Mouse (Mus musculus) intestine, postnatal 0 days (tissue): Measurements from ENCODE around the gene E330009J07Rik. TPM values are rescaled to one million over a fixed set of nuclear protein-coding genes. Genes with fewer than 3 reads are reported as not detected.

Experiments
- ATAC-seq: fragments of 200-750 bp; cut with Nextera tagmentation; 2 replicates; pipeline ENCODE4 v1.8.0; 2017; ENCODE audit warnings: mild to moderate bottlenecking, moderate TSS enrichment, moderate library complexity
- H3K27ac ChIP-seq: fragments of 300-500 bp; sonication (generic); 2 replicates; pipeline ENCODE4 v1.5.1; 2014; ENCODE audit warnings: mild to moderate bottlenecking, low read depth, low read length, moderate library complexity
- H3K27me3 ChIP-seq: fragments of 300-500 bp; sonication (generic); replicated peaks from 2 replicates; pipeline ENCODE4 v1.6.1; 2014; ENCODE audit warnings: low read length, mixed read lengths; ENCODE audit not compliant: control insufficient read depth, insufficient read depth
- H3K36me3 ChIP-seq: fragments of 300-500 bp; sonication (generic); 2 replicates; pipeline ENCODE4 v1.6.1; 2014; ENCODE audit warnings: mild to moderate bottlenecking, moderate library complexity; ENCODE audit not compliant: control insufficient read depth, insufficient read depth
- H3K4me1 ChIP-seq: fragments of 300-500 bp; sonication (generic); replicated peaks from 2 replicates; pipeline ENCODE4 v1.6.1; 2014; ENCODE audit warnings: antibody characterized with exemption, low read length, mixed read lengths; ENCODE audit not compliant: control insufficient read depth, insufficient read depth
- H3K4me2 ChIP-seq: fragments of 300-500 bp; sonication (generic); replicated peaks from 2 replicates; pipeline ENCODE4 v1.6.1; 2014; ENCODE audit warnings: low read depth, mild to moderate bottlenecking, moderate library complexity
- H3K4me3 ChIP-seq: fragments of 300-500 bp; sonication (generic); 2 replicates; pipeline ENCODE4 v1.5.1; 2014; ENCODE audit warnings: low read depth, low read length
- H3K9ac ChIP-seq: fragments of 300-500 bp; sonication (generic); 2 replicates; pipeline ENCODE4 v1.6.1; 2014; ENCODE audit warnings: mild to moderate bottlenecking, low read depth, low read length
- H3K9me3 ChIP-seq: fragments of 300-500 bp; sonication (generic); 2 replicates; pipeline ENCODE4 v1.6.1; 2016; ENCODE audit warnings: mixed run types; ENCODE audit not compliant: control insufficient read depth
- CTCF ChIP-seq: sonication (generic); IDR thresholded peaks from 2 replicates; pipeline ENCODE4 v1.5.1; 2016; ENCODE audit warnings: low read depth, mild to moderate bottlenecking, control low read depth, antibody characterized with exemption, moderate library complexity
- WGBS: fragments of 180-500 bp; shearing (Covaris S2); extraction: QIAGEN DNeasy Blood & Tissue Kit; methylation state at CpG from one replicate; pipeline ENCODE4 v1.1.7; 2014; 5-methylcytosine and 5-hydroxymethylcytosine counted together
- polyA plus RNA-seq: library from polyadenylated mRNA; unstranded; fragments of >200 nt; fragmentation: Nextera tagmentation; extraction: Ambion mirVana; gene quantifications from 2 replicates; pipeline ENCODE4 v1.2.1, GENCODE M21; 2015

E330009J07Rik gene
- polyA plus RNA-seq, 1 experiment from 2014 or later = 4.4 TPM

DNA sequence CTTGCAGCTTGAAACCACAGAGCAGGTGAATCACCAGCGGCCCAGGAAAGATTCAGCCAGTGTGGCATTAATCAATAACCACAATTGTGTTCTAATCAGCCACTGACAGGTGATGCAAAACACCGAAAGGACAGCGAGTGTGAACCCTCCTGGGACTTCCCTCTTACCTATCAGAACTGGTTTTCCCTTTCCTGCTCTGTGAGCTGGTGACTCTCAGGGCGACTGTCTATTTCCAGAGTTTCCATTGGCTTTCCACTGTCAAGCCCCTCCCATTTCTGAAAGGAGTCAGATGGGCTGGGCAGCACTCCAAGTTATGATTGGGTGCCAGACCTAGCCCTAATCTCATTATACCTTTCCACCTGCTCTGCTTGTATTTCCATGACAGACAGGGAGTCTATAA is 4.6 kb downstream of the E330009J07Rik start:
- no peaks in the 10 kb centered on the region for H3K27me3 ChIP-seq
- H3K9ac ChIP-seq = no peak overlapping the region
- no peaks in the 10 kb centered on the region for H3K9me3 ChIP-seq
- ATAC-seq = peak; percentile 91
- 0 out of 2 replicates have a peak, but pooled peaks cover 2% of the 10 kb centered on the region for H3K4me1 ChIP-seq
- H3K4me2 ChIP-seq = peak overlapping the region; percentile 50
- WGBS = 34% methylated on average over 4 of the region's 4 CpGs
- H3K27ac ChIP-seq = no peak overlapping the region
- no peak for TF ChIP-seq CTCF
- no peaks in the 10 kb centered on the region for H3K36me3 ChIP-seq
- H3K4me3 ChIP-seq = no peak overlapping the region

DNA sequence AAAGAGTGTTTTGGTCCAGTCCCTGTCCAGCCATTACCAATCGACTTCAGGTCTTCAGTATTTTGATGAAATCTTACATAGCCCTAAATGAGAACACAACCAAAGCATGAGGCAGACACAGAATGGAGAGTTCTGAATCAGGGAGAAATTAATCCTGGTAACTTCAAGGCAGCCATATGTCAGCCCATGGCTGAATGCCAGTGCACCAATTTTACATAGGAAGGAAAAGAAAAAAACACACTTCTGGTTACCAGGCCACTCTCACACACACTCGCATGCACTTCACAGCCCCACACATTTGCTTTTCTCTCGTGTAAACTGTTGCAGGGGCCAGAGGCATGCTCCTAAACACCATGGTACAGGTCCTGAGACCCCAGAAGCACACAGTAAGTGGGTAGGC is 5.1 kb downstream of the E330009J07Rik start:
- no peak for ATAC-seq

DNA sequence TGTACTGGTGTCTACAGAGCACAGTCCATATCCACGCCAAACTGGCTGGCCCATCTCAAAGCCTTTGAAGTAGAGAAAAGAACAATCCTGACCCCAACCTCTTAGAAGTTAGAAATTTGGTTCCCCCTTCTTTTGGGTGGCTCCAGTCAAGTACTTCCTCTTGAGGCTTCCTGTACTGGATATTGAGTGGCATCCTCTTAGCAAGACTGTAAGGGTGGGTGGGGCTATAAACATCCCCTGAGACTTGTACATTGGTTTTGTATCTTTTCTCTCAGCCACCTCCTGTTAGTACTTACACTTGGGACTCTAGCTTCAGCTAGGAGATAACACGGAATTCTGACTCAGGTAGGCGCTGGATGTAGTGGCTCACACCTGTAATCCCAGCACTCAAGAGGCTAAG is 5.7 kb downstream of the E330009J07Rik start:
- Histone ChIP-seq H3K27ac (no peak overlapping the region), H3K27me3 (no peaks in the 10 kb centered on the region), H3K9ac (no peak overlapping the region), H3K9me3 (no peaks in the 10 kb centered on the region), H3K4me1 (0 out of 2 replicates have a peak, but pooled peaks cover 2% of the 10 kb centered on the region), H3K36me3 (no peaks in the 10 kb centered on the region), H3K4me3 (no peak overlapping the region), H3K4me2 (no peak overlapping the region)
- no peak for ATAC-seq
- 92% methylated on average over 3 of the region's 3 CpGs for WGBS
- TF ChIP-seq CTCF = no peak

More for the DNA sequence above, 5.1 kb downstream of the E330009J07Rik start:
- Histone ChIP-seq H3K4me3 (no peak overlapping the region), H3K9ac (no peak overlapping the region), H3K9me3 (no peaks in the 10 kb centered on the region), H3K27ac (no peak overlapping the region), H3K4me1 (0 out of 2 replicates have a peak, but pooled peaks cover 2% of the 10 kb centered on the region), H3K36me3 (no peaks in the 10 kb centered on the region), H3K27me3 (no peaks in the 10 kb centered on the region), H3K4me2 (peak overlapping the region; percentile 50)
- TF ChIP-seq CTCF = no peak
- 62% methylated on average over 3 of the region's 3 CpGs for WGBS

DNA sequence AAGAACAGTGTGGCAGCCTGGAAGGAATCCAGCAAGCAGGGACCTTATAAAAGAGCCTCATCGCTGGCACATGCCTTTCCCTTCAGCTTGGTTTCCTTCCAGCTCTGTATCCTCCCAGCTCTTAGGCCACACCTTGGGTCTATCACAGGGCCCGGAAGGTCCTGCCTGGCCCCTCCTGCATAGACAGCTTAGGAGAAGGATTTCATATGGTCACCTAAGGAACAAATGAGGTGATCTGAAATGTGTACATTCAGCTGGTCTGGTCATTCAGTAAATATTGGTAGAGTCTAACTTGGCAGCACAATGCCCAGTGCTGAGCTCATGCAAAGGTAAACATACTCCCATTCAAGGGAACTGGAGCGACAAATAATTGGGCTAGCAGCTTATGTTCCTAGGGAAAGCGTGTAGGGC is 6.4 kb downstream of the E330009J07Rik start:
- Histone ChIP-seq H3K9me3 (no peaks in the 10 kb centered on the region), H3K4me3 (no peak overlapping the region), H3K9ac (no peak overlapping the region), H3K4me1 (0 out of 2 replicates have a peak, but pooled peaks cover 2% of the 10 kb centered on the region), H3K4me2 (no peak overlapping the region), H3K27ac (no peak overlapping the region), H3K36me3 (no peaks in the 10 kb centered on the region), H3K27me3 (no peaks in the 10 kb centered on the region)
- 62% methylated on average over 4 of the region's 4 CpGs for WGBS
- no peak for ATAC-seq
- TF ChIP-seq CTCF = no peak

DNA sequence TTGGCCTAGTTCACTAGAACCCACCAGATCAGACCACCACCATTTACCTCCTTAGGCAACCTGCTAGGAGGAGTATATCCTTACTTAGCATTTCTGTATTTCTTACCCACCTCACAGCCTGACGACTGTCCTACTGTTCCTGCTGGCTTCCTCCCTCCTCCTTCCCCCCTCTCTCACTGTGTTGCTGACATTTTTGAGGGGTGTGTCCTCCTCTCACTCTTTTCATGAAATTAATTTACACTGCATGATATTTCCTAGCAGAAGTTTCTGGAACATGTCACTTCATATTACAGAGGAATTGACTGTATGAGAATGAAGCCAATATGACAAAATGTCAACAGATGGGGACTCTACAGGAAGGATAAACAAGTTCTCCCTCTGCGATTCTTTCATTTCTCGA is 7.2 kb downstream of the E330009J07Rik start:
- Histone ChIP-seq H3K27ac (no peak overlapping the region), H3K36me3 (no peaks in the 10 kb centered on the region), H3K4me2 (no peak overlapping the region), H3K27me3 (no peaks in the 10 kb centered on the region), H3K9ac (no peak overlapping the region), H3K4me3 (no peak overlapping the region), H3K9me3 (no peaks in the 10 kb centered on the region), H3K4me1 (0 out of 2 replicates have a peak, but pooled peaks cover 2% of the 10 kb centered on the region)
- no peak for TF ChIP-seq CTCF
- no peak for ATAC-seq
- WGBS = 59% methylated on average over 3 of the region's 3 CpGs

DNA sequence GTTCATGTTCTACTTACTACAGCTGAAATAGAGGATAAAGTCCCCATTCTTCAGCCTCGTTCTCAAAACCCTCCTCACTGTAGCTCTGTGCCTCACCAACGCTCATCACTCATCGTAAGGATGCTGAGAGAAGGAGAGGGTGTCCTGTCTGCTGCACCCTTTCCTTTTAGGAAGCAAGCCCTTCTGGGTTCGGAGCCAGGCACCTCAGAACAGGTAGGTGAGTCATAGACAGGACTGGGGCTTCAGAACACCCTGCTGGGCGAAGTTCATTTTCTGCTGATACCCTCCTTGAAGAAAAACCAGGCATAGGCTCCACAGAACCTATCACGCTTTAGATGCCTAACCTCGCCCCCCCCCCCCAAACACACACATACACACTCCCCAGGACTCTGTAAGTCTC is 8.5 kb downstream of the E330009J07Rik start:
- Histone ChIP-seq H3K9me3 (no peaks in the 10 kb centered on the region), H3K27ac (no peak overlapping the region), H3K4me1 (0 out of 2 replicates have a peak, but pooled peaks cover 2% of the 10 kb centered on the region), H3K36me3 (no peaks in the 10 kb centered on the region), H3K9ac (no peak overlapping the region), H3K4me2 (no peak overlapping the region), H3K4me3 (no peak overlapping the region), H3K27me3 (no peaks in the 10 kb centered on the region)
- 72% methylated on average over 7 of the region's 7 CpGs for WGBS
- TF ChIP-seq CTCF = no peak
- ATAC-seq = no peak

DNA sequence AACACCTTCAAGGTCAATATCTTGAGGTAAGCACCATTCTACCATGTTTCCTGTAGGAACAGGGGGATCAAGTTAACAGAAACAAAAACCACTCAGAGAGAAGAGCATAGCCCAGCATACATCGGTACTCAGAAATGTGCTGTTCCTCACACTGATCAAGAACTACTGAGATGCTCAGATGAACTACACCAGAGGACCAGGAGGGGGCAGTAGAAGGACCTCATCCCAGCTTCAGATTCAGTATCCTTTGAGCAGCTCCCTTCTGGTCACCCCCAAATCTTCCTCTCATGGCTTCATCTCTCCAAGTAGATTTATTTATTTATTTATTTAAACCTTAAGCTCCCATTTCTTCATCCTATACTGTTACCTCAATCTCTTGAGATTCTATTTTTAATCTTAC is 12.2 kb downstream of the E330009J07Rik start:
- no peaks in the 10 kb centered on the region for H3K4me1 ChIP-seq
- WGBS = 67% methylated on average over 1 of the region's 1 CpGs
- TF ChIP-seq CTCF = peak; percentile 79

More for the DNA sequence above, 12.2 kb downstream of the E330009J07Rik start:
- H3K27me3 ChIP-seq = no peaks in the 10 kb centered on the region
- ATAC-seq = no peak
- no peaks in the 10 kb centered on the region; the same call in 1 of the 2 replicates for H3K36me3 ChIP-seq
- no peaks in the 10 kb centered on the region for H3K9me3 ChIP-seq
- no peak overlapping the region for H3K9ac ChIP-seq
- H3K27ac ChIP-seq = no peak overlapping the region
- H3K4me3 ChIP-seq = no peak overlapping the region
- no peak overlapping the region for H3K4me2 ChIP-seq
